Mouse (Mus musculus): Measurements from ENCODE around the gene Alcam.

The Alcam gene

DNA sequence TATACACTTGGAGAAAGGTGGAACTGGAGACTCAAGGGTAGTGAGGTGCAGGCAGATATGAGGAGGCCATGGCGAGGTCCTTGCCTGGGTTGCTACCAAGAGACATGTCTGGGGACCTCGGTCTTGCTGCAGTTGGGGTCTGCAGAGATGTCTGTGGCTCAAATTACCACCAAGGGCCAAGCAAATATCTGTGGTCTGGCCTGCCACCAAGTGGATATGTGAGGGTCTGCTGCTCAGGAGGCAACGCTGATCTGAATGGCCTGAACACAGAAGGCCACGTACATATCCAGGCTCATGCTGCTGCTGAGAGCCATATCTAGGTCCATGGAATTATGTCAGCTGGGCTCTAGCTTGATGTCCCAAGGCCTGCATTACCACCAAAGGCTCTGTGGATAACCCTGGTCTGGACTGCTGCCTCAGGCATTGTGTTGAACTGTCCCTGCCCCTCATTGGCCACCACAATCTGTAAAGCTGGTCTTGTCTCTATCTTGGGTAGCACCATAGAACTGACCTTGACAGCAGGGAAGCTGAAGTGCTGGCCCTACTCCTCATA, 210.4 kb downstream of the Alcam start:
- DNase-seq, result no peak

DNA sequence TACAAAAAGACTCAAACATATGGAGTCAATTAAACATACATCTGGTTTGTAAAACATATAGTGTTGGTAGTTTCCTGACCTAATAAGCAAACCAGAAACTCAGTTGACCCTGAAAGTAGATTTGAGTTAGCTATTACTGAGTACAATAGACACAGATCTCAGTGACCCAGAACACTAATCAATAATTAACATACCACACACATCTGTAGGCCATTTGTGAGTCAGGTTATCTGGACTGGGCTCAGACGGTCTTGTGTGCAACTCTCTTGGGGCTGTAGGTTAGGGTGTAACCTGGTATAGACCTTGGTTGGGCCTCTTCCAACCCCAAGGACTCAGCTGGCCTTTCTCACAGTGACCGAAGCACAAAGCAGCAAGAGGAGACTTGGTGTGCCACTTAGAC, 211.7 kb downstream of the Alcam start:
- DNase-seq, result no peak

GRCm38 (mm10) chr16:52229930-52230329, 223.9 kb downstream of the Alcam start:
- no peak for DNase-seq

- no peak for DNase-seq
Observed at GRCm38 (mm10) chr16:52229446-52229845, 224.4 kb downstream of the Alcam start.

DNA sequence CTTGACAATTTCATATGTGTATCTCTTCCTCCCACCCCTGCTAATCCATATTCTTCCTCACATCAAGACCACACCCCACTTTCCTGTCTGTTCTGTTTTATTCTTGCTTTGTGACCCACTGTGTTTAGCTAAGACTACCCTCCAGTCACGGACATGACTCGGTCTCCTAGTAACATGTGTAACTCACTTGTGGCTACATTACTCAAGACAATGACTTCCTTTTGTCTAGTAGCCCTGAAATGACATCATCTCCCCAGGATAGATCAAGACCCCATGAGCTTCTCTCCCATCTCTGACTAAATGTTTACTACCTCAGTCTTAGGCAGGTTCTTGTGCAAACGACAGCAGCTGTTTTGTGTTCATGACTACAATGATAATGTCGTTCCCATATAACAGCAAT, 231.0 kb downstream of the Alcam start:
- no peak for DNase-seq

DNA sequence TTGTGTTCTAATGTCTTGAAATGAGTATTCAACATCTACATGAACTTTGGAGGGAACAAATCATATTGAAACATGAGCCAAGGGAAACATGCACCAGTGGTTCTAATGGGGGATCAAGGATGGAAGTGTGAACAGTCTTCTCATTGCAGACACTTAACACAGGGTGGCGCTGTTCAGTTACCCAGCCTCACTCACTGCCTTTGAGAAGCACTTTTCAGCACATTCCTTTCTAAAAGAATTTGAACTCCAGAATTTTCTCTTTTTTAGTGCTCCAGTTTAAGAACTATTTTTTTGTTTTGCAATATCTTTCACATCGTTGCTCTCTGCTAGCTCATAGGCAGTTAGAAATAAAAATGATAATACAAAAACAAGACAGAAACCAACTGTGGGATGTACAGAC, 234.8 kb downstream of the Alcam start:
- DNase-seq, result peak; percentile 50

DNA sequence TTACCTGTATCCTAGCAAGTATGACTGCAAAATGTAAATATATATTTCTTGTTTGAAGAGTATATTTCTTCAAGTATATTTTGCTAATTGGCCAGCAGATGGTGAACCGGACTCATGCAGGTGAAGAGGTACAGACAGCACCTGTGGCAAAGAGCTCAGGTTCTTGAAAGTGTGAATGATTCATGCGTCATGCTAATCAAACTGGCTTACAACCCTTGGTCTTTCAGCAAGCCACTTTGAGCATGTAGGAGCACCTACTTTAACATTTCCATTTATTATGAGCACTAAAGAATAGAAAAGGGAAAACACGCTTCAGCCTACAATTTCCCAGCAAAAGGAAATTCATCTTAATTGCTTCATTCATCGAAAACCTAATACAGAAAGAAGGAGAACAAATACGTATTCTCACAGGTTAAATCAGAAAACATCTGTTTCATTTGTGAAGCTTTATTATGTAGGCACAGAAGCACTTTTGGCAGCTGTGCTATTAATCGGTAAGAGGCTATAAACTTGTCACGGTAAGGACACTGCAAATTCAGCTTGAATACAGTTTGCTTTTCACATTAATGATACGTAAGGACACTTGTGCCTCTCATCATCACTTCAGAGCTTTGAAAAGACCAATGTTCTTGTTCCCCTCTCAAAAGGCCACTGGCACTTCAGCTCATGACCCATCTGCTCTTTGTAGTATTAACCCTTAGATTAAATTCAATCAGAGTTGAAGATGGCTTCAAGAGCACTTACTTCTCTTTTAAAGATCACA, 242.8 kb downstream of the Alcam start:
- DNase-seq, result no peak

- DNase-seq, result peak; percentile 24
Observed at GRCm38 (mm10) chr16:52200107-52200506, 253.8 kb downstream of the Alcam start.

All from thymus, postnatal 4 days (tissue).